Mouse (Mus musculus) liver, postnatal 0 days (tissue): ENCODE measurements at regions not wholly inside any gene's neighbourhood (a gene's known extent, or its start where the extent isn't known, plus 50 kb on each side); places are given as distances from the start of the nearest gene placed in this dataset.

Source experiments
- ATAC-seq: fragments of 200-750 bp; cut with Nextera tagmentation; 2 replicates; pipeline ENCODE4 v1.8.0; 2017; ENCODE audit warnings: mild to moderate bottlenecking, moderate library complexity
- DNase-seq: peaks from one replicate; pipeline ENCODE4 v3.0.0-alpha.2; 2016
- H3K27ac ChIP-seq: fragments of 300-500 bp; sonication (generic); 2 replicates; pipeline ENCODE4 v1.5.1; 2014; ENCODE audit warnings: antibody characterized with exemption, moderate library complexity, mild to moderate bottlenecking, low read depth
- H3K27me3 ChIP-seq: fragments of 300-500 bp; sonication (generic); 2 replicates; pipeline ENCODE4 v1.6.1; 2014; ENCODE audit warnings: low read length, control low read depth, mixed read lengths; ENCODE audit not compliant: insufficient read depth
- H3K36me3 ChIP-seq: fragments of 300-500 bp; sonication (generic); replicated peaks from 2 replicates; pipeline ENCODE4 v1.6.1; 2014; ENCODE audit warnings: mild to moderate bottlenecking, control low read depth, low read length, moderate library complexity, mixed read lengths; ENCODE audit not compliant: insufficient read depth
- H3K4me1 ChIP-seq: fragments of 300-500 bp; sonication (generic); 2 replicates; pipeline ENCODE4 v1.6.1; 2014; ENCODE audit warnings: antibody characterized with exemption, mild to moderate bottlenecking, control low read depth; ENCODE audit not compliant: insufficient read depth
- H3K4me2 ChIP-seq: fragments of 300-500 bp; sonication (generic); 2 replicates; pipeline ENCODE4 v1.6.1; 2014; ENCODE audit warnings: low read depth, mild to moderate bottlenecking, low read length, moderate library complexity, mixed read lengths
- H3K4me3 ChIP-seq: fragments of 300-500 bp; sonication (generic); 2 replicates; pipeline ENCODE4 v1.5.1; 2014; ENCODE audit warnings: low read depth, low read length
- H3K9ac ChIP-seq: fragments of 300-500 bp; sonication (generic); replicated peaks from 2 replicates; pipeline ENCODE4 v1.6.1; 2014; ENCODE audit warnings: mild to moderate bottlenecking, moderate library complexity
- H3K9me3 ChIP-seq: fragments of 300-500 bp; sonication (generic); 2 replicates; pipeline ENCODE4 v1.6.1; 2016; ENCODE audit warnings: mild to moderate bottlenecking, control low read depth, low read length, mixed read lengths
- CTCF ChIP-seq: sonication (generic); IDR thresholded peaks from 2 replicates; pipeline ENCODE4 v1.5.1; 2016; ENCODE audit warnings: antibody characterized with exemption, low read depth
- EP300 ChIP-seq: IDR thresholded peaks from 2 replicates; pipeline ENCODE4 v1.6.1; 2016; ENCODE audit warnings: antibody characterized with exemption, low read depth, mild to moderate bottlenecking
- WGBS: fragments of 180-500 bp; shearing (Covaris S2); extraction: QIAGEN DNeasy Blood & Tissue Kit; methylation state at CpG from one replicate; pipeline ENCODE4 v1.1.7; 2014; ENCODE audit not compliant: insufficient replicate concordance; 5-methylcytosine and 5-hydroxymethylcytosine counted together

- no peak for ATAC-seq
Measured at GRCm38 (mm10) chr13:45245651-45246050, 143.9 kb upstream of the Mylip start.

GRCm38 (mm10) chr13:45246341-45246740 lies 143.2 kb upstream of the Mylip start:
- H3K9ac ChIP-seq, result no peak overlapping the region
- no peak overlapping the region for H3K4me3 ChIP-seq
- no peak for TF ChIP-seq CTCF
- H3K9me3 ChIP-seq, result no peaks in the 10 kb centered on the region
- DNase-seq, result no peak
- no peak overlapping the region for H3K27ac ChIP-seq
- 52% methylated on average over 2 of the region's 2 CpGs for WGBS
- no peak for ATAC-seq
- H3K4me1 ChIP-seq, result no peaks in the 10 kb centered on the region
- H3K36me3 ChIP-seq, result no peaks in the 10 kb centered on the region
- H3K4me2 ChIP-seq, result no peak overlapping the region
- peaks cover 70% of the 10 kb centered on the region for H3K27me3 ChIP-seq

More at GRCm38 (mm10) chr13:45245651-45246050, 143.9 kb upstream of the Mylip start:
- DNase-seq, result no peak
- no peak overlapping the region for H3K9ac ChIP-seq
- 61% methylated on average over 5 of the region's 5 CpGs for WGBS
- H3K4me2 ChIP-seq, result no peak overlapping the region
- H3K4me1 ChIP-seq, result no peaks in the 10 kb centered on the region
- H3K9me3 ChIP-seq, result no peaks in the 10 kb centered on the region
- TF ChIP-seq EP300, result no peak
- no peak for TF ChIP-seq CTCF
- no peak overlapping the region for H3K4me3 ChIP-seq
- H3K27me3 ChIP-seq, result peaks cover 71% of the 10 kb centered on the region
- no peak overlapping the region for H3K27ac ChIP-seq
- no peaks in the 10 kb centered on the region for H3K36me3 ChIP-seq

- H3K4me3 ChIP-seq, result no peak overlapping the region
- H3K27ac ChIP-seq, result no peak overlapping the region
- H3K27me3 ChIP-seq, result peaks cover 64% of the 10 kb centered on the region
- no peaks in the 10 kb centered on the region for H3K9me3 ChIP-seq
- DNase-seq, result no peak
- TF ChIP-seq EP300 (no peak), CTCF (no peak)
- H3K4me1 ChIP-seq, result no peaks in the 10 kb centered on the region
- WGBS, result 48% methylated on average over 1 of the region's 1 CpGs
- no peak overlapping the region for H3K4me2 ChIP-seq
- ATAC-seq, result no peak
- no peak overlapping the region for H3K9ac ChIP-seq
- no peaks in the 10 kb centered on the region for H3K36me3 ChIP-seq
Measured at GRCm38 (mm10) chr13:45250028-45250427, 139.5 kb upstream of the Mylip start.

DNA sequence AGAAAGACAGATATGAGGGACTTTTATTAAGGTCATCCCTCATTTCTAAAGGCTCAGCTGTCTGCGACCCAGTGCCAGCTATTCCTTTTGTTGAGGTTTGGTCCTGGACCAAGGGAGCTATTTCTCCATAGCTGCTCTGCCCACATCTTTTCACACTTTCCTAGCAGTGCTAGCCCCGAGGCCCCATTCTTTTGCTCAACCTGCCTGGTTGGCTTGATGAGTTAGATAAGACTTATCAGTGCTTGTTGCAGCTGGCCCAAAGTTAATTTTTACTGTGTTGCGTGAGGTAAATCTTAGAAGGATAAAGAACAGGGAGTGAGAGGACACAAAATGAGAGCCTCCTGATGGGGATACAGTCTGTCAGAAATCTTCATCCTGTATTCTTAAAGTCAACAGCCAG lies 138.5 kb upstream of the Mylip start:
- no peak overlapping the region for H3K27ac ChIP-seq
- no peaks in the 10 kb centered on the region for H3K36me3 ChIP-seq
- no peak overlapping the region for H3K4me3 ChIP-seq
- WGBS, result 50% methylated on average over 3 of the region's 3 CpGs
- TF ChIP-seq CTCF, result no peak
- no peak for TF ChIP-seq EP300
- no peak overlapping the region for H3K9ac ChIP-seq
- DNase-seq, result no peak
- H3K4me2 ChIP-seq, result no peak overlapping the region
- H3K4me1 ChIP-seq, result no peaks in the 10 kb centered on the region
- ATAC-seq, result no peak
- H3K27me3 ChIP-seq, result peaks cover 69% of the 10 kb centered on the region
- no peaks in the 10 kb centered on the region for H3K9me3 ChIP-seq

GRCm38 (mm10) chr13:45252126-45252525 lies 137.4 kb upstream of the Mylip start:
- TF ChIP-seq EP300, result no peak
- TF ChIP-seq CTCF, result no peak
- Histone ChIP-seq H3K4me3 (no peak overlapping the region), H3K9ac (no peak overlapping the region), H3K36me3 (no peaks in the 10 kb centered on the region), H3K4me2 (no peak overlapping the region), H3K4me1 (no peaks in the 10 kb centered on the region), H3K27ac (no peak overlapping the region), H3K9me3 (no peaks in the 10 kb centered on the region), H3K27me3 (peaks cover 72% of the 10 kb centered on the region)
- peak; percentile 89 for ATAC-seq
- no peak for DNase-seq
- 55% methylated on average over 3 of the region's 3 CpGs for WGBS

GRCm38 (mm10) chr13:45253221-45253620 lies 136.3 kb upstream of the Mylip start:
- WGBS, result 52% methylated on average over 2 of the region's 2 CpGs
- no peak overlapping the region for H3K4me3 ChIP-seq

DNA sequence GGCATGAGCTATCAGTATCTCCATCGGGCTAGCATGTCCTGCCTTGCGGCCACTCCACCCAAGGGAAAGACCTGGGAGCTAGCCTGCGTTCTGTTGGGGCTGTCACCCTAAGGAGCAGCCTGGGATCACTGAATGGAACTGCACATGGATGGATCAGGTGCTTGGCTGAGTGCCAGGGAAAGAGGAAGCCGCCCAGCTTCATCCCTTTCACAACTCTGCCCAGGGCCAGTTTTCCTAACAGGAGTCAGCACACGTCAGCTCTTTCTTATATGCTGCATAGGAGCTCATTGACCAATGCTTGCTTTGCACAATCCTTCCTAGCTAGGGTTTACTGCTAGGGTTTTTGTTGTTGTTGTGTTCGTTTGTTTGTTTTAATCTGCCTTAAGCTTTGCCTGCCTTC lies 134.3 kb upstream of the Mylip start:
- ATAC-seq, result no peak
- Histone ChIP-seq H3K4me2 (no peak overlapping the region), H3K36me3 (no peaks in the 10 kb centered on the region), H3K9ac (no peak overlapping the region), H3K4me3 (no peak overlapping the region), H3K9me3 (no peaks in the 10 kb centered on the region; the same call in 1 of the 2 replicates), H3K27ac (no peak overlapping the region), H3K27me3 (peaks cover 55% of the 10 kb centered on the region), H3K4me1 (no peaks in the 10 kb centered on the region)
- WGBS, result 58% methylated on average over 6 of the region's 6 CpGs
- TF ChIP-seq CTCF (no peak), EP300 (no peak)
- peak; percentile 23 for DNase-seq

More at GRCm38 (mm10) chr13:45253221-45253620, 136.3 kb upstream of the Mylip start:
- DNase-seq, result no peak
- H3K27ac ChIP-seq, result no peak overlapping the region
- H3K27me3 ChIP-seq, result peaks cover 67% of the 10 kb centered on the region
- H3K4me1 ChIP-seq, result no peaks in the 10 kb centered on the region
- H3K4me2 ChIP-seq, result no peak overlapping the region
- H3K9ac ChIP-seq, result no peak overlapping the region
- H3K9me3 ChIP-seq, result no peaks in the 10 kb centered on the region; the same call in 1 of the 2 replicates
- TF ChIP-seq EP300 (no peak), CTCF (no peak)
- ATAC-seq, result no peak
- no peaks in the 10 kb centered on the region for H3K36me3 ChIP-seq
